Mouse (Mus musculus) bone marrow macrophage, adult 2 months (primary cell): ENCODE measurements around the gene Pdgfa.

Experiments used
- CTCF ChIP-seq: IDR thresholded peaks from 2 replicates; pipeline ENCODE4 v1.5.1; 2012; ENCODE audit warnings: low read depth, mild to moderate bottlenecking, low read length, moderate library complexity
- POLR2A ChIP-seq: IDR thresholded peaks from 2 replicates; pipeline ENCODE4 v1.6.1; 2012; ENCODE audit warnings: mild to moderate bottlenecking, low read depth, low read length, borderline replicate concordance

GRCm38 (mm10) chr5:138949165-138949564 is 48.0 kb downstream of the Pdgfa start:
- no peak for TF ChIP-seq POLR2A
- no peak for TF ChIP-seq CTCF
